Mouse (Mus musculus) brain, embryonic 14.5 days (tissue): ENCODE measurements around the gene Cmtm5.

Experiments used
- CTCF ChIP-seq: fragments of 200-500 bp; IDR thresholded peaks from 2 replicates; pipeline ENCODE4 v1.5.1; 2012; ENCODE audit warnings: inconsistent platforms, mild to moderate bottlenecking, moderate library complexity, borderline replicate concordance; ENCODE audit not compliant: insufficient read depth, insufficient read length; ENCODE audit errors: extremely low read depth
- POLR2A ChIP-seq: fragments of 200-500 bp; IDR thresholded peaks from 2 replicates; pipeline ENCODE4 v1.6.1; 2012; ENCODE audit warnings: mild to moderate bottlenecking, inconsistent platforms, borderline replicate concordance; ENCODE audit not compliant: poor library complexity, insufficient read depth, insufficient read length, severe bottlenecking; ENCODE audit errors: extremely low read depth

GRCm38 (mm10) chr14:54932645-54933150 is 3.4 kb upstream of the Cmtm5 start, which contains the start of gene Il25:
- TF ChIP-seq CTCF: no peak
- no peak for TF ChIP-seq POLR2A
